Mouse (Mus musculus) heart, postnatal 10 days (tissue): ENCODE results near the gene Tssk1. TPM values are rescaled to one million over a fixed set of nuclear protein-coding genes. Genes with fewer than 3 reads are reported as not detected.
A peak's percentile ranks its signal among the peaks of the same experiment; 100 is the strongest.

Experiments
- DNase-seq, 2 experiments: peaks; one replicate each; pipeline ENCODE4 v3.0.0; 2021
- intact Hi-C: fragments of 180-260 bp; cut with DNase I; formaldehyde crosslinking; loops from one replicate; pipeline ENCODE4 v1.15.1; 2025
- total RNA-seq, 2 experiments: library from RNA; stranded (reverse); gene quantifications; 2 replicates each; pipeline ENCODE4 v1.2.3; 2021

The Tssk1 gene
- total RNA-seq, 2 experiments from 2014 or later = 0.07 TPM; not detected in 1

- DNase-seq = no peak
- intact Hi-C loops = loop anchor here (2.0 kb wide), 1 partner anchor 27 kb away; the partner anchor contains the start of gene Ess2
These were observed 44.2 kb downstream of the Tssk1 start for GRCm38 (mm10) chr16:17938187-17938586.

GRCm38 (mm10) chr16:17938821-17939220 lies 44.8 kb downstream of the Tssk1 start:
- intact Hi-C loops = loop anchor here (2.0 kb wide), 1 partner anchor 28 kb away; the partner anchor contains the start of gene Ess2
- peak; percentile 63 to 68 for DNase-seq

GRCm38 (mm10) chr16:17939255-17939751 lies 45.3 kb downstream of the Tssk1 start:
- intact Hi-C loops = loop anchor here (2.0 kb wide), 1 partner anchor 29 kb away; the partner anchor contains the start of gene Ess2
- DNase-seq = no peak

GRCm38 (mm10) chr16:17943466-17943865 lies 49.4 kb downstream of the Tssk1 start:
- DNase-seq = no peak
- intact Hi-C loops = no loop called here

GRCm38 (mm10) chr16:17945081-17945831 lies 51.2 kb downstream of the Tssk1 start:
- intact Hi-C loops = no loop called here
- no peak for DNase-seq

Other genes with a start within 250 kb of the Tssk1 start
- 1 to 10 TPM in 1 of 2 experiments, under 1 TPM in 1; 0.74 to 1.0 TPM for gene Ccdc74a, start 247.8 kb upstream of the Tssk1 start, total RNA-seq
- 10 to 100 TPM; 34.7 to 39.1 TPM for gene Med15, start 161.3 kb upstream of the Tssk1 start, total RNA-seq
- 10 to 100 TPM; 26.9 to 27.6 TPM for gene Klhl22, start 134.6 kb upstream of the Tssk1 start, total RNA-seq
- 10 to 100 TPM; 15.1 to 16.0 TPM for gene Scarf2, start 96.9 kb upstream of the Tssk1 start, total RNA-seq
- gene B830017H08Rik, start 61.1 kb upstream of the Tssk1 start, total RNA-seq = under 1 TPM in 1 of 2 experiments, not detected in 1; 0.22 TPM
- gene Car15, start 55.9 kb upstream of the Tssk1 start, total RNA-seq = 1 to 10 TPM; 1.4 TPM
- gene Gm20518, start 2.6 kb upstream of the Tssk1 start, total RNA-seq = under 1 TPM; 0.17 to 0.19 TPM
- gene Dgcr2, start 4.3 kb downstream of the Tssk1 start, total RNA-seq = 10 to 100 TPM; 50.8 to 52.7 TPM
- not detected for gene Tssk2, start 4.4 kb downstream of the Tssk1 start, total RNA-seq
- gene Ess2, start 17.1 kb downstream of the Tssk1 start, total RNA-seq = 10 to 100 TPM; 16.3 to 16.5 TPM
- not detected for gene Gsc2, start 20.8 kb downstream of the Tssk1 start, total RNA-seq
- gene Slc25a1, start 34.0 kb downstream of the Tssk1 start, total RNA-seq = 10 to 100 TPM; 12.7 to 13.5 TPM
- not detected for gene Vpreb2, start 86.2 kb downstream of the Tssk1 start, total RNA-seq
- gene Dgcr6, start 158.6 kb downstream of the Tssk1 start, total RNA-seq = 10 to 100 TPM; 42.8 to 47.4 TPM
- 10 to 100 TPM in 1 of 2 experiments, 1 to 10 TPM in 1; 6.4 to 11.4 TPM for gene Prodh, start 196.0 kb downstream of the Tssk1 start, total RNA-seq
- 1 to 10 TPM; 7.7 to 7.9 TPM for gene Rtn4r, start 233.4 kb downstream of the Tssk1 start, total RNA-seq